Mouse (Mus musculus) lung, postnatal 36 days (tissue): ENCODE data around the gene Frmd4b.

Experiments used
- DNase-seq: peaks from one replicate; pipeline ENCODE4 v3.0.0; 2022; ENCODE audit warnings: mixed read lengths

Gene Frmd4b

DNA sequence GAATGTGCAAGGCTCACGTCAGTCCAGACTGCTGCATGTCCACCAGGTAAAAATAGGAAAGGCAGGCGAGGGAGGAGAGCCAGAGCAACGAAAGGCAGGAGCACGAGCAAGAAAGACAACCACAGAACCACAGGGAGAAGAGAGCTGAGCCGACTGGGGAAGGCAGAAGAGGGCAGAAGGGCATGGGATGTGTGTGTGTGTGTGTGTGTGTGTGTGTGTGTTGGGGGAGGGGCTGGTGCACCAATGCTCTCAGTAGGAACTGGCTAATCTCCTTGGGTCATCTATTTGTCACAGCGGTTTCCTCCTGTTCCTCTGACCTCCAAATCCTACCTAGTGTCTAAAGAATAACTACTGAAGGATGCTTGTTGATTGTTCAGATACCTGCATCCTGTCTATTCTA, 308.2 kb downstream of the Frmd4b start:
- no peak for DNase-seq

DNA sequence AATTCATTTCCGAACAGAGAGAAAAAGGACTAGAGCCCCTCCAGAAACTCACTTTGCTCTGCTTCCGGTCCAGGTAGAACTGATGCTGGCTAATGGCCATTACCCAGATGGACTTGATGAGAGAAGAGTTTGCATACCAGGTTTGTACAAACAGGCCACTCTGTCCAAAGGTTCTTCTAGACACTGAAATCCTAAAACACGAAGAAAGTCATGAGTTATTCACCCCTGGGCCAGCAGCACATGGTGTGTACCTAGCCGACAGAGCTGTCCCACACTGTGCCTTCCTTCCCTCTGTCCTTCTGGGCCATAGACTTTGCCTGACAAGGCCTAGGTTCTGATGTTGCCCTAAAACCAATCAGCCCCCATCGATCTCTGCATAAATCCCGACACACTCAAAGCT, 308.8 kb downstream of the Frmd4b start:
- DNase-seq = no peak

DNA sequence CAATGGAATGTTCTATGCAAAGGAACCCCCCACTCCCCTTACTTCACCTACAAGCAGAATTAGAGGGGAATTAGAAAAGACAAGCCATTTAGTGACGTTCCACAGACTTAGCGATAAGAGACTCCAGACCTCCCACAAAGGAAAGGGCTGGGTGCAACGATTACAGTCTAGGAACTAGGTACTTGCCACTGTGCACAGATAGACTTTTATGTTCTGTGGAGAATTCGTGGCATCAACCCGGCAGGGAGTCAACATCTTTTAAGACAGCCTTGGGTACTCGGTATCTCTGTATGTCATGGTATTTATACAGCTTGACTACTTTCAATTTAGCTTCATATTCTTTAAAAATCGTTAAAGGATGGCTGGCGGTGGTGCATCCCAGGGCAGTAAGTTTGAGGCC, 310.1 kb downstream of the Frmd4b start:
- DNase-seq = no peak

DNA sequence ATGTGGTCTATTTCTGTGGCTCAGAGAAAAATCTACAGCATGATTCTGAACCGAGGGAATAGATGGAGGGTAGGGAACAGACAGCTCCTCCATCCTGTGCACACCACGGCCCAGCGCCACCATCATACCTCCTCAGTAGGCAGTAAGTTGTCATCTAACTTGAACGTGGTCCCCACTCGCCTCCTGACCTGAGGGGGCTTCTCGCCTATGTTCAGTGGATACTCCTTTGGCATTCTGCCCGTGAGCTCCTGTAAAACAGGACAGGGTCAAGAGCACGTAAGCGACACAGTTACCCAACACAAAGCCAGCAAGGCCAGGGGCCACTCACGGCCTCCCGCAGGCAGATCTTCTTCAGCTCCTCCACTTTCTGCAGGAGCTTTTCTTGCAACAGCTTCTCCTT, 311.0 kb downstream of the Frmd4b start:
- DNase-seq = no peak

DNA sequence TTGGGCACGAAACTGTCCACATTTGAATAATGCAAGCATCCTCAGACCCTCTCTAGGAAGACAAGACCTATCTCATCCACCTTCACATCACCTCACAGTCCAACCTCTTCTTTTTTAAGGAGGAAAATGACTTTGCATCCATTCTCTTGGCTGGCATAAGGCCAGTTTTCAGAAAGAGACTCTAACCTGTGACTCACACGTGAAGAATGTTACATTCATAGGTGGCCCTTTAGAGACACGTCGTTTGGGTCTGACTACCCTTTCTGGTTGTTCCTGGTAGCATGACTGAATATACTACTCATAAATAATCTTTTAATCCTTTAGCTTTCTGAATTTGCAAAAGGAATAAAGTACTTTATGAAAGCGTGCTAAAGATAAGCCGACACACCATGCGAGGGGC, 311.9 kb downstream of the Frmd4b start:
- DNase-seq = no peak

DNA sequence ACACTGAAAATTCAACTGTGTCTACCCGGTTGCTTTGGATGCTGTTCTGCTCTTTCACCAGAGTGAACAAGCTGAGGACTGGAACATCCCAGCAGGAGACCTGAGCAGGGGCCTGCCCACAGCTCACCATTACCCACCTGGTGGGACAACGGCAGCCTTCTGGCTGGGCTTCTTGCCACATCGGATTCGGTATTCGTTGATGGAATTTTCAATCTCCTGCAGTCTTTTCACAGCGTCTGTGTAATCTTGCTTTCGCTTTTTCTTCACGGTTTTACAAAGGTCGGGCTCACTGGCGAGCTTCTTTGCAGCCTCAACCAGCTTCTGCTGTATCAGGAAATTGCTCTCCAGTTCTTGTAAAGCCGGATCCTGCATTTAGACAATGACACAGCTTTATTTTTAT, 312.3 kb downstream of the Frmd4b start:
- no peak for DNase-seq

DNA sequence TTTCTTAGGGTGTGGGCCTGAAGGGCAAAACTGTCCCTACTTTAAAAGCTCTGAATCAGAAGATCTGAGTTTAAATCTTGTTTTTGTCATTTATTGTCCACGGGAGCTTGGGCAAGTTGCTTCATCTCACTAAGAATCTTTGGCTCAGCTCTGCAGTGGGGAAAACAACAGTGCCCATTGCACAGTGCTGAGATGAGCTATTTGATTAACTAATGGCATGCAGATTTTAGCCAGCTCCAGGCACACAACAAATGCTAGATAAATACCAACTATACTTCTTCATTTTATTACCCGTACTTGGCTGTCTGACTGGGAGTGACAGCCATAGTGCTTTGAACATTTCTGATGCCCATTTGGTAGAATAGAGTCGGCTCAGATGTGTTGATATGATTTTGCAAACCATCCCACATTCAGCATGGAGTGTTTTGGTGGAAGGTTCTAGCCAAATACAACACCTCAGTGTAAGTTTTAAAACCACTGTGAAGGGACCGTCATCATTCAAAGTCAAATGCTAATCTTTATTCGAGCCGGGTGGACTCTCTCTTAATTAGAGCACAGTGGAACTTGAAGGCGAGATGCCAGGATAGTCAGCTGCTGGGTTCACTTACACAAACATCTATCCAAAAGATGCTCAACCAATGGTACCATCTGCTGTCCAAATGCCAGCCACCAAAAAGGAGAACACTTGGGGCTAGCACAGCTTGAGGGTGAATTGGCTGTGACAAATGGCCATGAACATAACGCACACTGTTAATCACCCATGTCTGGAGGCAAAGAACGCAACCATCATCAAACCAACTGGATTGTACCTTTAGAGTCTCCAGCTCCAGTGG, 313.8 kb downstream of the Frmd4b start:
- DNase-seq = no peak

DNA sequence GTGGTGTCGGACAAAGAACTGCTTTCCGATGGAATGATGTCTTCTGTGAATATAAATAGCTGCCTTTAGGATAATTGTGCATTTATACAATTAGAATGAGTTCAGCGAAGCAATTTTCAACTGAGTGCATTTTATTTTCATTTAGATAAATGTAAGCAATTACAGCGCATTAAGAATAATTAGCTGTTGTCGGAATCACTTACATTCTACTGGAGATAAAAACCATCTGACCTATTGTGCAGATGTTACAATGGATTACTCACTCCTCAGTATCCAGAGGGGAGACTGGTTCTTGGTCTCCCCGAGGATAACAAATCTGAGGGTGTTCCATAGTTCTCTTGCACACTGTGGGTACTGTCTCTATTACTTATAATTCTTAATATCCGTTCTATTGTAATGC, 315.0 kb downstream of the Frmd4b start:
- no peak for DNase-seq

DNA sequence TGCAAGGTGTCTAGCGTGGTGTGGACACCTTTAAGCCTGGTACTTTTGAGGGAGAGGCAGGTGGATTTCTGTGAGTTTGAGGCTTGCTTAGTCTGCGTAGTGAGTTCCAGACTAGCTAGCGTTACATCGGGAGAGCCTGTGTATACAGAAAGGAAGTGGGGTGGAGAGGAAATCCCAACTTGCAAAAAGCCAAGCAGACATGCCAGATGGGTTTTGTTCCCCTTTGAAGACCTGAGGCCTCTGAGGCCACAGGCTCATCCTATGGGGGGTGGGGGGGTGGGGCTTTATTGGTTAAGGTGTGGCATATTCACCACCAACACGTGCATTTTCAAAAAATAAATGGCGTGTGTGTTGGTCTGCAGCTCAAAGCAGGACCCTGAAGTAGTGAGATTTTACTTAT, 316.7 kb downstream of the Frmd4b start:
- DNase-seq = no peak

DNA sequence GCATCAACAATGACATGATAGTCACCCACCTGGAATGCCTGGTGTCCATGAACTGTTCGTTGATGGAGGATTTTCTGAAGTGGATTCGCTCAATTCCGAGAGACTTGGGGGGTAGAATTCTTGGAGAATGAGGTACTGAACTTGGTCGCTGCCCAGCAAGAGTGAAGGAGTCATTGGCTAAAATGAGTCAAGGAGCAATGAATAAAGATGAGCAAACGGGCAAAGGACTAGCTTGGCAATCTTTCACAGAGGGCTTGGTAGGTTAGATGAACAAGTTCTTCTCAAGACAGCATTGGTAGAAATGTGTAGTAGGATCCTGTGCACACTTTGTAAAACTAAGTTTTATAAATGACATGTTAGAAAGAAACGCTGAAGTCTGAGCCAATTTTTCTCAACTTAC, 317.2 kb downstream of the Frmd4b start:
- no peak for DNase-seq

DNA sequence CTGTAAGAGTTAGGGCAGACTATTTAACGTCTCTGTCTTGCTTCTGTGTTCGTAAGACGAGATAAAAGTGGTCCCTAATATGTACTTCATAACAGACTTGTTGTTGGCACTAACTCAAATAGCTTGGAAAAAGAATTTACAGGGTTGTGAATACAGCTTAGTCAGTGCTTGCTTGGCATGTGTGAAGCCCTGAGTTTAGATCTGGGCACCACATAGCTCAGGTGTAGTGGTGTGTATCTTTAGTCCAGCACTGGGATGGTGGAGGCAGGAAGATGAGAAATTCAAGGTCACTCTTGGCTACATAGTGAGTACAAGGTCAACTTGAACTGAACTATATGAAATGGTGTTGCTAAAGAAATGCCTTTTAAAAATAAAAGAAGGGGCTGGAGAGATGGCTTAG, 320.2 kb downstream of the Frmd4b start:
- DNase-seq = no peak

DNA sequence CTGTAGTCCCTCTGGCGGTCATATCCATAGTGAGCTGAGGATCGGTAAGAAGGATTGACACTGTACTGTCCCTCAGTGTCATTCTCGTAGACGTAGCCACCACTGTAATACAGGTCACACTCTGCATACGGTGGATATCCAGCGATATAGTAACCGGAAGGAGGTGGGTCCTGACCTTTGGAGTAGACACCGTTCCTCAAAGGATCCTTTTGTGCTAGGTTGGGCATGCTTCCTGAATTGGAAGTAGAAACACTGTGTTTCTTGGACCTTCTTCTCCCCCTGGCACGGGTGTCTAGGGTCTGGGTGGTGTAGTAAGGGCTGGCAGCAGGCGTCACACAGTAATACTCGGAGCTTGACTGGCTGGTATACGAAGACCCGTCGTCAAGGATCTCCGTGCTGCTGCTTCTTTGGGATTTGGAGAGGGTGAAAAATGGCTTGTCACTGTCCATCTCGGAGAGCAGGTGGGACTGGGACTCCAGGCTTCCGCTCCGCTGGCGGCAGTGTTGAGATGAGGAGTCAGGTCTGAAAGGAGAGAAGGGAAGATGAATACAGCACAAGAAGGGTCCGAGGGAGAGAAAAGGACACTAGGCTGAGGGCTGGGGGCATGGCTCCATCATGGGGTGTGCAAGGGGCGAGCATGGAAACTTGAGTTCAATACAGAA, 321.3 kb downstream of the Frmd4b start:
- DNase-seq = no peak

DNA sequence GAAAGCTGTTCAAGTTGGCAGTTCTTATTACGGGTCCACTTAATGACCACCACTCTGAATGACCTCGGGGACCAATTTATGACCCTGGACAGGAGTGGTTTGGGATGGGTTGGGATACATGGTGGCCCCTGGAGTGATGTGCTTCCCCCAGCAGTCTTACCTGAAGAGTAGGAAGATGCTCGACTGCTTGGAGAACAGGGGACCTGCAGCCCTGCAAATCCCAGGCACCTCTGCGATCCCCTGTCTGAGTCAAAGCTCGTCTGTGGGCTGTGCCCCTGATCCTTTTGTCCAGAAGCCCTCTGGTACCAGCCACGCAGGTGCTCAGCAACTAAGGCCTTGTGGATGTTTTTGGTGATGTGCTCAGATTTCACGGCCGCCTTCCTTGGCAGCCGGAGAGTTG, 321.9 kb downstream of the Frmd4b start:
- DNase-seq = no peak

DNA sequence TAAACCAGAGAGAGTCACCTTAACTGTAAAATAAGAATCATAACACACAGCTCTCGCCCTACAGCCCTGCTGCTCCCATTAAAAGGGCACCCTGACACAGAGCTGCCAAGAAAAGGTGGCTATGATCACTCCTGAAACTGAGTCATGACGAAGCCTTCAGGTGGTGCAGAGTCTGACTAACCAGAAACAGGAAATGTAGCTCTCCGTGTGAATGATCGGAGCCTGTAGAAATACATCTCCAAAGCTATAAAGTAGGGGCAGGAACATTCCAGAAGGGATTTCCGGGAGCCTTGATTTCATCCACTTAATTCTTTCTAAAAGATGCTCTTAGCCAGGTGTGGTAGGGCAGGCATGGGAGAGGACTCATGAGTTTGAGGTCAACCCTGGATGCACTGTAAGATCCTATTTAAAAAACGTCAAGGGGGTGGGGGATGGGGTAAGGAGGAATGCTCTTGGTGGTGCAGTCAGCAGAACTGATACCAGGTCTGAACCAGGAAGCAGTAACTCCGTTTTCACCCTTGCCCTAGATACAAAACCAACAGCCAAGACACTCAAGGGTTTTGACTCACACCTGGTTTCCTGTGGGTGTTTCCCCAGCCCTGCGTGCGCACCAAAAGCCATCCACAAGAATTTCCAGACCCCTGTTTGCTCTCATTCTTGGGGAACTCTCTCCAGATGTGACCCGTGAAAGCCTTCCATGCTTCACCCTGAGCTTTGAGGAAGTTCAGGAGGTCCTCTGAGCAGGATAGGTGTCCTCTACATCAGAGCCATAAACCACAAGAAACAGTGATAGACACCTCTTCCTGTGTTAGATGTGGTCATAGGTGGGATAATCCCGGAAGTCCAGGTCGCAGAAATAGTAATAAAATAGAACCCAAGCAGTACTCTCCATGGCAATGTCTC, 323.4 kb downstream of the Frmd4b start:
- peak; percentile 51 for DNase-seq

DNA sequence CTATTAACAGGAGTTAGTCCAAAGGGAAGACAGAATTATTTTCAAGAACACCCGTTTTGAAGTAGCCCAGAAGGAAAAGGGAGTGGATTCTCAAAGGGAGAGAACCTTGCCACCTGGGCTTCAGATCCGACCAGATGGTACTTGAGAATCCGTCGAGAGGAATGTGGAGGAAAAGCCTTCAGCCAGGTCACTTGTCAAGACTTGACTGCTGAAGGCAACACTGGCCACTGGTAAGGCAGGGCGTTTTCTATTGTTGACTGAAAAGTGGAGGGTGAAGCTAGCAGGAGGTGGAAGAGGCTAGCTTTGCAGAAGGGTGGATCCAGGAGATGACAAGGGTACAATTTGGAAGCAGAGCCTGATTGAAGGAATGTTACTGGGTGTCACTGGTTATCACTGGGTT, 324.4 kb downstream of the Frmd4b start:
- DNase-seq = peak; percentile 41

DNA sequence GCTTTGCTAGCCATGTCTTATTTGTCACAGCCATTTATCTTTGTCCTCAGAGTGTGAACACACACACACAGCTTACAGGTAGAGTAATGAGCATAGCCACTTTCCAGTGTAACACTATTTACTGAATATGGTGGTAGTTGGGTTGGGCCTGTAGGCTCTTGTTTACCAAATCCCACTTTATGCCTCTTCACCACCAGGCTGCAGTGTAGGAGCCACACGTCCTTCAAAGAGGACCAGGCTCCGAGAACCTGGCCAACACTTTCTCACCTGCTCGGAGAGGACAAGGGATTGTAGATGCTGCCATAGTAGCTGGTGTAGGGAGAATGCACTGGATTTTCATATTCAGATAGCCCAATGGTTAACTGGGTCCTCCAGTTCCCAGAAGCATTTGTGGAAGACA, 325.2 kb downstream of the Frmd4b start:
- DNase-seq = no peak

DNA sequence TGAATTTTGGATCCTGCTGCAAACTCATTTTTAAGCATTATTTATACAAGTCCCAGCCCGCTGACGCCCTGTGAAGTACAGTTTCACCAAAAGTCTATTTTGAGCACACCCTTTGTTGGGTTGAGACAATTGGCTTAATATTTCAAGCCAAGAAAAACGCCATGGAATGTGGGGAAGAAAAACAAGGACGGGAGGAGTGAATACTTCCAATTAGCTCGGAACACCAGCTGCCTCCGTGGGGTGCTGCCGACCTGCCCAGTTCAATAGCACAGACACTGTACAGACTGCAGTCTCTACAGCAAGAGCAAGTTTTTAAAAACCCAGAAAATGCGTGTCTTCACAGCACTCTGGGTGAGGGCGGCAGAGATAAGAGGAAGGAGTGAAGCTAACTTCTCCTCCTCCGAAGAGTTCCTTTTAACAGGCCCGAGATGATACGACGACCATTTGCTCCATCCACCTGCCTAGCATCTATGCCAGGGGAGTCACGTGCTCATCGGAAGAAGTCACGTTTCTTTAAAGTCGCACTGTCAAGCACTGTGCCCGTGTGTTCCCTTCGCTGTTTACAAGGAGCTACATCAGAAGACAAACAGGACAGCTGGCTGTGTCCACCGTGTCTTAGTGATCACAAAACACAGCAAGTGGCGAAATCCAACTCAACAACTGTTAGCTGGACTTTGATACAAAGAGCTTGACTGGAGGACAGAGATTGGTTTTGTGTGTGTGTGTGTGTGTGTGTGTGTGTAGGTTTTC, 326.0 kb downstream of the Frmd4b start:
- no peak for DNase-seq

DNA sequence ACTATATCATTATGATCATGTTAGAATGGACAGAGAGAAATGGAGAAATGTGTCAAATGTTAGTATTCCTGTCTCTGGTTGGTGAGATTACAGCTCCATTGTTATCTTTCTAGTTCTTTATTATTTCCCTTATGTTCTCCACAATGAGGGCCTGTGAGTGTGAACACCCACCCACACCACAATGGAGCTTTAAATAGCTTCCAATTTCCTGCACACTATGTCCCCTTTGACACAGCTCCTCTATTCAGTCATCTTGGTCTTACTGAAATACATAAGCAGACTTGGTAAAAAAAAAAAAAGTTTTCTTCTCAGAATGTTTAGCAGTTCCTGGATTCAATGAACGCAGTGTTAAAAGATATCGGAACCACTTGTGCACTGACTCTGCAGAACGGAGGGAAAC, 326.7 kb downstream of the Frmd4b start:
- DNase-seq = no peak

DNA sequence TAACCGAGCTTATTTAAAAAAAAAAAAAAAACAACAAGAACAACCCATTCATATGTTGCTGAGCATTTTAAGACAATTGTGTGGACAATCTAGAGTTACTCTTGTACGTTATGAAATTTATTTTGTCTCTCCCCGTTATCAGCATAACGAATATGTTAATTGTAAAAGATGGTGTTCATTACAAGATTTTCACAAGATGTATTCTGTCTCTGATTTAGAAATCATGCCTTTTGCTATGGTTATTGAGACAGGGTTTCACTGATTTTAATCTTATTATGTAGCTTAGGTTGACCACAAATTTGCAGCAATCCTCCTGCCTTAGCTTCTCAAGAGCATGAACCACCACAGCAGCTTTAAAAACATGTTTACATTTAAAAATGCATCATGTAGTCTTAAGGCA, 327.5 kb downstream of the Frmd4b start:
- DNase-seq = no peak

DNA sequence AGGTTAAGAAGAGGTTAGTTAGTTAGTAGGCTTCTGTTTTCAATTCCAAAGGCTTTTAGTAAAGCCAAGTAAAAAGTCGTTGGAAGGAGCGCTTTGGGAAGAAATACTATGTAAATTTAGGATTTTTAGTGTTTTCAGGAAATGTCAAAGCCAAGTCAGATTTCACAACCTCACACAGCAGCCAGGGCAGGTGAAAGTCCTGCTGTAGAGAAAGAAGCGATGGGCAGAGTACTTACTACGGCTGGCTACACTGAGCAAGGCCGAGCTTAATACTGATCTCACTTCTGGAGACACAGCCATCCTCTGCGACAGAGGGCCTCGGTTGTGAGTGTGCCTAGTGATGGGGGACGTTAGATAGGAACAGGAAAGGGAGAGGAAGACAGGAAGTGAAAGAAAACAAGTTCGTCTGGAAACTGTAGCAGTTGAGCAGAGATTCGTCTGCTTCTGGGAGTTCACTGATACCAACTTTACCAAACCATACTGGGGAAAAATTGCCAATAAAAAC, 328.0 kb downstream of the Frmd4b start:
- no peak for DNase-seq

DNA sequence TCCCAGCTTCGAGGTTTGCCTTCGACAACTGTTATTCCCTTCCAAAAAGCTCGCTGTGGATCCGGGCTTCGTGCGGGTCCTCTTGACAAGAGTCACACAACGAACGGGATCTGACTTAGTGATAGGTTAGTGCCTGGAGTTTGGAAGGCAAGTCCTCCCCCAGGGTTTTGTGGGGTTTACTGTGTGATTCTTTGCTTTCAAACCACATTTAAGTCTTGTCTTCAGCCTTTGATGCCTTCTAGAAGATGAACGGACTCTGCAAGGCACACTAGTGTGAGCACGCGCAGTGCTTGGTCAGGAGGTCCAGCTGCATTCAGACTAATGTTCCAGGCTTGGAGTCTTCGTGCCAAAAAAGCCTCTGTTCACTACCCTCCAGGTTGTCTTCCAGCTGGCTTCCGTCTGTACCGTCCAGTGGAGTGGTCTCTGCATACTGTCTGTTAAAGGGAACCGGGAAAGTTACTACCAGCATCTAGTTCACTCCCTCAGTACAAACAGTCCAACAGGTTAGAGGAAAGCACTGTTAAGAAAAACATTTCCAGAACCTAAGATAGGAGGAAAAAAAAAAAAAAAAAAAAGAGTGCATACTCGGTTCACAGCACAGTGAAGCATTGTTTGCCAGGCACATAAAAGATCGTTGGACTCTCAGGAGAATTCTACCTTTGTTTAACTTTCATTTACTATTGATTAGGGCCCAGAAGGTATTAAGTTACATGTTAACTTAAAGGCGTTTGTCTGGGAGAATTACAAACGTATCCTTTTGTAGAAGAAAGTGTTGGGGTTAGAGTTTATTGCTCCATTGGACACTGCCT, 329.1 kb downstream of the Frmd4b start:
- DNase-seq = no peak

DNA sequence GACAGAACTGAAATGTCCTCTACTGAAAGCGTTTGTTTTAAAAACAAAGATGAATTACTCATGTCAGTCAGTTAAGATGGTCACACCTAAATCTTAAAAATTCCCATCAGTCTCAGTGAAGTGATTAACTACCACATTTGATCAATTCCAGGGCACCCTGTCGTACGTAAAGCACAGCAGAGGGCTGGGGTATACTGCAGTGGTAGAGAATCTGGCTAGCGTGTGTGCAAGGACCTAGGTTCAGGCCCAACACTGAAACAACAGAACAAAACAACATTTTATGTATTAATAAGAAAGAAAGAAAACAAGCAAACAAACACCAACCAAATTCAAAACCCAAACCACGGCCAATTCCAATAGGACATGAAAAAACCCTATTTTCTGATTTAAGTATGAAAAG, 331.0 kb downstream of the Frmd4b start:
- no peak for DNase-seq
